Mouse (Mus musculus) cerebellum, postnatal 25 days (tissue): ENCODE data around the gene Cpne7.

ENCODE experiments used
- DNase-seq, 2 experiments: peaks; one replicate each; pipeline ENCODE4 v3.0.0; 2021; ENCODE audit warnings: mixed read lengths in 2 of 2

Gene Cpne7

DNA sequence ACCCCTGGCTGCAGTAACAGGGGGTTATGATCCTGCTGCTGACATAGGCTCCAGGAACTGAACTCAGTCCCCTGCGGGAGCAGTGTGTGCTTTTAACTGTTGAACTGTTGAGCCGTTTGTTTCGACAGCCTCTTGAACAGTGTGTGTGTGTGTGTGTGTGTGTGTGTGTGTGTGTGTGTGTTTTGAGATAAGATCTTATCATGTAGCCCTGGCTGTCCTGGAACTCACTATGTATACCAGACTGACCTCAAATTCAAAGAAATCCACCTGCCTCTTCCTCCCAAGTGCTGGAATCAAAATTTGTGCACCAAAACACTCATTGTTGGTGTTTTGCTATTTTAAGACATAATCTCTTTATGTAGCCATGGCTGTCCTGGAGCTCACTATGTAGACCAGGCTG is 2.5 kb upstream of the Cpne7 start:
- no peak for DNase-seq

DNA sequence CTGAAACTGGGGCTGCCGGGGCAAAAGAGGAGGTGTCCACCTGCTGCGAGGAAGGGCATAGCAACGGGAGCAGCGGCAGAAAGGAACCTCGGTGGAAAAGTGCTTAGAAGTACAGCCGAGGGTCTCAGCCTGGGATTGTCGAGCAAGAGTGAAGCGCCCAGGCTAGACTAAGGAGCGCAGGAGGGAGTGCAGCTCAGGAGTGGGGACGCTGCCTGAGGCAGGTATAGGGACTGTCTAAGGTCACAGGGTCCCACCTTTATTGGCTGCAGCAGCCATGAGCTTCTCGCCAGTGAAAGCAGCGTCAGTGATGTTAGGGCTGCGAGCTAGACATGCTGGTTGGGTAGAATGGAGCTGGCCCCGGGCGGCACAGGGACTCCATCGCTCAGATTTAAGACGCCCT is 570 bp downstream of the Cpne7 start:
- DNase-seq, result no peak

DNA sequence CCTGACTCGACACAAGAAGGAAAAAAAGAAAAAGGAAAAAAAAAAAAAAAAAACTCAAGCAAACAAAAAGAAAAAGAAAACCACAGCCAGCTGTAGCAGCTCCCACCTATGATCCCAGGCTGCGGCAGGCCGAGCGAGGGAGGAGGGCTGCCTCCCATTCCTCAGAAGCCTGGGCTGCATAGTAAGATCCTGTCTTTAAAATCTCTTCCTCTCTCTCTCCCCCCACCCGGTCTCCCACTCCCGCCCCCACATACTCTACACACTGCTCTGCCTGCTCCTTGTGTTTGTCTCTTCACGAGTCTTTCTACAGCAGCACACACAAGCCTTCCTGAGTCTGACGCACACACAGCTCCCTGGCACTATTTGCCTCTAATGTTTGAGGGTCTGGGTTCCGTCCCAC is 4.9 kb downstream of the Cpne7 start:
- no peak for DNase-seq

DNA sequence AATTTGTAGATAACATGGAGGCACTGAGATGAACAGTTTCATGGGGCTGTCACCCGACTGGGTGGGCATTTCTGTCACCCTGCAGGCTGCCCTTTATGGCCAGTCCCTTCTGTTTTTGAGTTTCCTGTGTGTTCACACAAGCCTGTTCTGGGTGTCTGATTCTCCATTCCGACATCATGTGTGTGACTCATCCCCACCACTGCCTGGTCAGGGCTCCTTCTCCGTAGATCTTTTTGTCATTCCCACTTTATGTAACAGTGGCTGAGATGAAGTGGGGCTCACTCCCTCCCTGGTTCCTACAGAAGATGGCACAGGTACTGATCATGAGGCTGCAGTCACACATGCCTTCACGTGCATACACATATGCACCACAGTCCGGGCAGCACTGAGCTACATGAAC is 5.5 kb downstream of the Cpne7 start:
- no peak for DNase-seq

DNA sequence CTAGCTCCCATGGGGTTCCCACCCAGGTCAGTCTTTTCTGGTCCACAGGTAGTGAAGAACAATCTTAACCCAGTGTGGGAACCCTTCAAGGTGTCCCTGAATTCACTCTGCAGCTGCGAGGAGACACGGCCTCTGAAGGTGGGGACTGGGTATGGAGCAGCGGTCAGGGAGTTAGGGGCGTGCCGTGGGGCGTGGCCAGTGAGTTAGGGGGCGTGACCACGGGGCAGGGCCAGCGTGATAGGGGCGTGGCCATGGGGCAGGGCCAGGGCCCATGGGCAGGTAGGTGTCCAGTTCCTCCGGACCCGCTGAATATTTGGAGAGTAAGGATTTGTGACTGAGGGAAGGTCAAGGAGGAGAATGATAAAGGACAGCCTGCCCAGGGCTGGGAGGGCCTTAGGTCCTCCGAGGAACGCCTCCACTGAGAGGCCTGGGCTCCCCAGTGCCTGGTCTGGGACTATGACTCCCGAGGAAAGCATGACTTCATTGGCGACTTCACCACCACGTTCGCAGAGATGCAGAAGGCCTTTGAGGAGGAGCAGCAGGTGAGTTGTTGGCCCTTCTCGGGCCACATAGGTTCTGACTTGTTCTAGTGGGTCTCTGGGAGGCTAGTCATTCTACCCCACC is 9.1 kb downstream of the Cpne7 start:
- peak in 1 of 2 experiments; percentile 47 for DNase-seq

DNA sequence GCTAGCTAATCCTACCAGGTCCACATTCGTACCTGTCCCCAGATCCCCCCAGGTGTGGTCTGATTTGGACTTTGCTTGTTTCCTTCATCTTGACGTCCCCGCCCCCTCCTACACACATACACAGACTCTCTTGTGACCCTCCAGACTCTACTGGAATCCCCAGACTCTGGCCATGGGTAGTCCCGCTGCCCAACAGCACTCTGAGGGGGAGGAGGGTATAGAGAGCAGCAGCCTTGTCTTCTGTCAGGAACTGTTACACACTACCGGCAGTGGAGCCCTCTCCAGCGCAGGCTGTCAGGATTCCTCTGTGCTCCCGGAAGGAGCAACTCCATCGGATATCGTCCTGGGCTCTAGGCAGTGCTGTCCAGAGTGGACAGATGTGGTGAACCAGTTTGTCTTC is 13.9 kb downstream of the Cpne7 start:
- no peak for DNase-seq

DNA sequence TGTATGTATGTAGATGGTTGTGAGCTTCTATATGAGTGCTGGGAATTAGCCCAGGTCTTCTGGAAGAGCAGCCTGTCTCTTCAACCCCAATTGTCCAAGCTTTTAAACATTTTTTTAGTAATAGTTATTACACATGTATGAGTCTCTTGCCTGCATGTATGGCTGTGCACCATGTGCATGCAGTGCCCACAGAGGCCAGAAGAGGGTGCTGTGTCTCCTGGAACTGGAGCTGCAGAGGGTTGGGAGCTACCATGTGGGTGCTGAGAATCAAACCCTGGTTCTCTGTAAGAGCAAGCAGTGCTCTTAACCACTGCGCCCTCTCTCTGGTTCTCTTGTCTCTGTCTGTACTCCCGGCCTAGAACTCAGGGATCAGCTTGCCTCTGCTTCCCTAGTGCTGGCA is 15.8 kb downstream of the Cpne7 start:
- no peak for DNase-seq

DNA sequence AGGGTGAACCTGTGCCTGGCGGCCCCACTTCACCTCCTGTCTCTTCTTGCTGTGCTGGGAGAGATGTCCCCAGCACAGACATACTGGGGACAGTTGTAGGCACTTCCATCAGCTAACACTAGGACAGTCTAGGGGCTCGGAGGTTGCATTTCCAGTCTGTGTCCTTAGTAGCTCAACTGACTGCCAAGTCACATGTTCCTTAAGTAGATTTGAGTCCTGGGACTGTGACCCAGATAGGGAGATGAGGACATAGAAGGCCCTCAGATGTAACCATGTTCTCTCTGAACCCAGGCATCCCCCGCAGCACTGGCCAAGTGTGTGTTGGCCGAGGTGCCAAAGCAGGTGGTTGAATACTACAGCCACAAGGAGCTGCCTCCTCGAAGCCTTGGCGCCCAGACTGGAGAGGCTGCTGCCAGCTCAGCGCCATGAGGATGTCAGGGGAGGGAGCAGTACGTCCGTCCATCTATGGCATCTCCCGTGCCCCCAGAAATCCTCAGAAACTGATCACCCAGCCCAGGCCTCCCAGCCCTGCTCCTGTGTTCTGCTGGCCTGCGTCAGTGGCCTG is 17.1 kb downstream of the Cpne7 start:
- DNase-seq, result peak in 1 of 2 experiments; percentile 41

DNA sequence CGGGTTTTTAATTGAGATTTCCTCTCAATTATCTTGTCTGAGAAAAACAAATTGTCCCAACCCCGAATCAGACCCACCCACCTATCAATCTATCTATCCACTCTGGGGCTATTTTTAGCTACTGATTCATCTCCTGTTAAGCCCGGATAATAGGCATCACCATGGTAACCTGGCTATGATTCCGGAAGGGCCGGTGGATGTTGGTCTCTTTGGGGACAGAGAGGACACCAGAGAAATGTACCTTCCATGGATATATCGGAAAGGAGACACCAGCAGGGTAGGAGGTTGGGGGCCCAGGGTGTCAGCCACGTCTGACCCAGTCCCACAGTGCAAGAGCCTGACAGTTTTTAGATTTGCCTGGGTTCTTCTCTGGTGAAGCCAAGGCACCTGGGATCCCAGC is 18.2 kb downstream of the Cpne7 start:
- DNase-seq, result peak in 1 of 2 experiments; percentile 31

DNA sequence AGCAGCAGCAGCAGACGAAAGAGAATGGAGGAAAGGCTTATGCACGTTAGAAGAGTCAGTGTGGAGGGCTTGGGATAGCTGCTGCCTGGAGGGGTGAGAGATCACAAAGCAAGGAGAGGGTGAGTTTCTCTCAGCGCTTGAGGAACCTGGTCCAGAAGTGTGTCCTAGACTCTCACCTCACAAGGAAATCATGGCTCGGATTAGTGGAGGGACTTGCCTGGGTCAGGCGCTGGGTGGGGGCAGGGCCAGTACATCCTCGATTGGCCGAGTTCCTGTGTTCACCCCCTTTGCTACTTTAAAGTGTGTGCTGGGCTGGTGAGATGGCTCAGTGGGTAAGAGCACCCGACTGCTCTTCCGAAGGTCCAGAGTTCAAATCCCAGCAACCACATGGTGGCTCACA is 18.6 kb downstream of the Cpne7 start:
- no peak for DNase-seq

DNA sequence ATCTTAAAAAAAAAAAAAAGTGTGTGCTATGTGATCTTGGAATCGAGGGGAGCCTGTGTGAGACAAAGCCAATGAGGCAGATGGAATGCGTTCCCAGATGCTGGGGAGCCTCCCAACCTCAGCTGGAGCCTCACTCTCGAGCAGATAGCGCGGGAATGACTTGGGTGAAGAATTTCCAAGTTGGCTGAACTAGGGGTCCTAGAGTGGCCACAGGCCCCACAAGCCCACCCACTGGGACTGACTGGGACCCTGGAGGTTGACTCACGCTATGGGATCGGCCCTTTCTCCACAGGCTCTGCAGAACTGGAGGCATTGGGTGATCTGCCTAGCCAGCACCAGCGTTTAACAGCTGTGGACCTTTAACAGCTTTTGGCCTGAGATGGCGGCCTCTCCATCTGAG is 19.1 kb downstream of the Cpne7 start:
- DNase-seq, result no peak

DNA sequence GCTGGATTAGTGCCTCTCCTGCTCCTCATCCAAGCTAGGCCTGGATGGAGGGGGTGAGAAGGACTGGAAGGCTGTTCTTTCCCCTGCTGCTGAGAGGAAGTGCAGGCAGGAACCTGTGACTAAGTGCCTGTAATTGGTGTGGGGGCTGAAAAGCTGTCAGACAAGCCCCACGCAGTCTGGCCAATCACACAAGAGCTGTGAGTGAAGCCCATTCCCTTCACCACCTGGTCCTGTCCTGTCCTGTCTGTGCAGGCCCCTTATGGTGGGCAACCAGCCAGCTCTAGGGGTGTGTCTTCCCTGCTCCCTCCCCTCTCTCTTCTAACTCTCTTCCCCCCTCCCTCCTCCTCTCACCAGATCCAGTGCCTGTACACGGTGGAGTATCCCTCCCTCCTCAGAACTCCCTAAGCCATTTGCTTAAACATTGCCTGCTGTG is 20.5 kb downstream of the Cpne7 start:
- peak in 1 of 2 experiments; percentile 19 for DNase-seq

DNA sequence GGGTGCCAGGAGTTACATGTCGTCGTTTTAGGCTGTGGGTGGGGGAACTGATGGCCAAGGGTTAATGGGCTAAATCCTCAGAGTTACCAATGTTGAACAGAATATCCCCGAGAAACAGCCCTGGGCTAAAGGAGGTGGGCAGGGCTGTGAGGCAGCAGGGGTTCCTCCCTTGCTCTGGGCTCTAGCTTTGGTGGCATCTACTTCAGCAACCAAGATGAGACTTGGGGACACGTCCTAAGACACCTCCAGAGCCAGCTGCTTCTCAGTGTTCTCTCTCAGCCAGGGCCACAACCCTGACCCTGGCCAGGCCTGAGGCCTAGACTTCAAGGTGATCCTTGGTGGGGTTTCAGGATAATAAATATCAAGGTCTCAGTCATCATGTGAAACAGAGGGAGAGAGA is 21.6 kb downstream of the Cpne7 start:
- no peak for DNase-seq

DNA sequence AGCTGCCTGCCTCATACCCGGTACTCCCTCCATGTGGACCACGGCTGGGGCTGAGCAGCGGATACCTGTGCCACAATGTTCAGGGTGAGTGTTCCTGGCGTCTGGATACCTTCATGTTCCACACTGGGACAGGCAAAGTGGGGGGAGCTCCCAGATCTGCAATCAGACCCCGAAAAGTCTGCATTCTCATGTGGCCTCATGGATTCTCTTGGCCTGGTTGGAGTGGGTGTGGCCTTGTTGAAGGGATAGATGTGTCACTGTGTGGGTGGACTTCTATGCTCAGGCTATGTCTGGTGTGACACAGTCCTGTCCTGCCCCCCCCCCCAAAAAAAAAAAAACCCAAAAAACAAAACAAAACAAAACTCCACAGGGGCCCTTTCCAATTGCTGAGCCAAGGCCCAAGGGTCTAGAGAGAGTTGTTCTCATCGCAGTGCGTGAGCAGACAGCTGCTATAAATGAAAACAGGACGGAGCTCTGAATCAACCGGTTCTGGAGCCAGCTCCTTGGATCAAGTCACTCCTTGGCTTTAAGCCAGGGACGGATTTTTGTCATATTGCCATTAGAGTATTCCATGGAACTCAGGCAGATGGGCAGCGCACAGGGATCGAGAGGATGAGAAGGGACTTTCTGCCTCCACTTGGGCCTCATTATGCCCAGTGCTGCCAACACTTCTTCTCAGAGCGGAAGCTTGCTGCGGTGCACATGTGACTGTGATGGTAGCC is 24.7 kb downstream of the Cpne7 start:
- peak; percentile 75 to 86 for DNase-seq

DNA sequence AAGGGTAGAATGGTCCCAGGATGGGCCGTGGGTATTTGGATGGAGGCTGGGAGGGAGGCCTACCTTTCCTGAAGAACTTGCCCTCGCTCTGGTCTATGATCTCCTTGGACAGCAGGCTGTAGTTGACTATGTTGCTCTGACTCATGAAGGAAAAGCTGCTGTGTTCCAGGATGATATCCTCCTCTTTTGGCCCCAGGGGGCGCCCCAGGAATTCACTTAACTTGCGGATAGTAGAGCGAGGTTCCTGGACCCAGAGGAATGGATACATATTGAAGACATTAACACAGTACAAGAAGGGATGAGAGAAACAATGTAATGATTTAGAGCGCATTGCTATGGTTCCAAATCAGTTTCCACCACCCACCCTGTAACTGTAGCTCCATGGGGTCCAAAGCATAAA is 28.1 kb downstream of the Cpne7 start:
- no peak for DNase-seq

DNA sequence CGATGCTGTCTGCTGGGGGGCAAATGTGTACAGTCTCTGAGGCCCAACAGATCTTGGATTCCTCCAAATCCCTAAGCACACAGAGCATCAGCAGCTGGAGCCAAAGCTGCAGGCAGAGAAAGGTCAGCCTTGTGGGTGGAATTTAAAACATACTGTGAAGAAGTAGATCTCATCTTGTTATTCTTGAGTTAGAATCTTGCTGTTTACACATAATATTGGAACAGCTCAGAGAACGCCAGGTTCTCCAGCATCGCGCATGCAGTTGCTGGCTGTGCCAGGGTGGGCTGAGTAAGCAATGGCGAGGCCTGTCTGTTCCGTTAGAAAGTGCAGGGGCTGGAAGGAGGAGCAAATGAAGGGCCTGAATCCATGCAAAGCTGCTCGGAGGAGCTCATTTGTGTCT is 29.2 kb downstream of the Cpne7 start:
- DNase-seq, result no peak

DNA sequence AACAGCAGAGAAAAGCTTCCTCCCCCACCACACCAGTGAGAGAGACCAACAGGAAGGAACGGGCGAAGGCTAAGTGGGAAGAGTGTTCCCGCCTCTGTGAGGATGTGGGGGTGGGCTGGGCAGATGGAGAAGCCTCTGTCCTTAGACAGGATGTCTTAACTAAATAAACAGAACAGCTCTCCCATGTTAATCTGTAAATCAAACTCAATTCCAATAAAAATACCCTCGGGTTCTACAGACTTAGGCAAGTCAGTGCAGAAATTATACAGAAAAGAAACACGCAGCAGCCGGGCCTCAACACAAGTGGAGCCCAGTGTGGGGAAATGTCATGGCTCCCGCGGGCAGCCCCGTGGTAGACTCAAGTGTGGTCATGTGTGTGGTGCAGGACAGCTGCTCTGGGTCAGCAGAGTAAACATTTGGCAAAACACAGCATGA is 33.6 kb downstream of the Cpne7 start:
- DNase-seq, result no peak

DNA sequence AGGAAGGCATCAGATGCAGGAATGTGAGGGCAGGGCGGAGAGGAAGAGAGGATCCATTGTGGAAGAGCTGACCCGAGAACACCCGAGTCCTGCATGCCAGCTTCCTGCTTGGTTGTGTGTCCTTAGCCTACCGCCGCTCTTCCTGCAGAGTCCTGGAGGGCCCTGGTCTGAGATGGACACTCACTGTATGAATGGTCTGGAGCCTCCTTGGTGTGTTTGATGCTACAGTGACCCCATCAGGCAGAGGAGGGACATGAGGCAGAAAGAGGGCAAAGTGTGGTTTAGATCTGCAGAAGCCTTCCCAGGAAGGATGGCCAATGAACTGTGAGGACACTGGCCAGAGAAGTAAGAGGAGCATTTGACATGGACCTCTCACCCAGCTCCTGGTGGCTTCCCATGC is 38.0 kb downstream of the Cpne7 start:
- peak; percentile 43 to 53 for DNase-seq

DNA sequence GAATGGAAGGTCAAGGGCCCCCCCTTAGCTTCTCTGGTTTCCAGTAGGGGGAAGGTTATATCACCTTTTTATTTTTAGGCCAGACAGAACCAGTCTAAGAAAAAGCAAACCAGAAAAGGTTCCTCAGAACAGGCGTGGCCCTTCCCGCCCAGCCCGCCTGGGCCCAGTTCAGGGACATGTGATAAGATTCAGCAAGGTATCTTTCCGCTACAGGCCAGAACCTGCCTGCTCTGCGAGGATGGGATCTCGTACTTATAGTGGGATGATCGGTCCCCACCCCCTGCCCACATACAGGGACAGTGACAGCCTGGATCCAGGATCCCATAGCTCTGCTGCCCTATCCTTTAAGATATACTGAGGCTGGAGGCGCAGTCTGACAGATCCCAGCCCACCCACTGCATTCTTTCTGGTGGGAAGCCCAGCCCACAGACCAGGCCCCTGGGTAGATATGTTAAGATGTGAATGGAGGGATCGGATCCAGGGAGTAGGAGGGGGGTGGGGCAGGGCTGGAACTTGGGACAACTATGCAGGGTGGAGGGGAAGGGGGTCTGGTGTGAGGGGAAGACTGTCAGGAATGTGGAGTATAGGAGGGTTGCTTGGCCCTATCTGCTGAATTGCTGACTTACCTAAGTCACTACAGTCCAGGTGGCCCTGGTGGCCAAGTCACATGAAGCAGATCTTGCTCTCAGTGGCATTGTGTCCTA is 39.0 kb downstream of the Cpne7 start:
- no peak for DNase-seq

DNA sequence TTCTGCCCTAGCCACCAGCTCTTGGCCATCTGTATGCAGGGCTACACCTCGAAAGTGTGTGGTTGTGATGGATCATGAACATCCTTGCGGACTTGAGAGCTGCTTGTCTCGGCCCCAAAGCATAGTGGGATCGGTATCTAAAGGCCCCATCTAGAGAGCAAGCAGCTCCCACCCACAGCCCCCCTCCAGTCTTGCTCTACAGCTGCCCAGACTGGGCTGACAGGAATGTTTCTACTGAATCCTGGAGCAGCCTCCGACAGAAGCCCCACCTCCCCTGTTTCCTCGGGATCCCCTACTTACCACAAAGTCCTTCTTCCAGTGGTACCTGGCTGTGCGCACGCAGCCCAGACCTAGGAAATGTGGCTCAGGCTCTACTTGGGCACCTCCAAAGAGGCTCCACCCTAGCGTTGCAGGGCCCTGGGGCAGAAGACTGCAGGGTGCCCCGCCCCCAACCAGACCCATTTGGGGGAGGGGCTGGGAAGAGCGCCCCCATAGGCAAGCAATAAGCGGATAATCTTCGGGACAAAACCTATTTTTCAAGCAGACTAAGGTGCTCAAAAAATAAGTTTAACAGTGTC is 40.8 kb downstream of the Cpne7 start, which contains the start of gene Sult5a1:
TSS of gene Sult5a1 (minus strand) at position 428 of the 578 bp plus-strand sequence.
- DNase-seq, result no peak

DNA sequence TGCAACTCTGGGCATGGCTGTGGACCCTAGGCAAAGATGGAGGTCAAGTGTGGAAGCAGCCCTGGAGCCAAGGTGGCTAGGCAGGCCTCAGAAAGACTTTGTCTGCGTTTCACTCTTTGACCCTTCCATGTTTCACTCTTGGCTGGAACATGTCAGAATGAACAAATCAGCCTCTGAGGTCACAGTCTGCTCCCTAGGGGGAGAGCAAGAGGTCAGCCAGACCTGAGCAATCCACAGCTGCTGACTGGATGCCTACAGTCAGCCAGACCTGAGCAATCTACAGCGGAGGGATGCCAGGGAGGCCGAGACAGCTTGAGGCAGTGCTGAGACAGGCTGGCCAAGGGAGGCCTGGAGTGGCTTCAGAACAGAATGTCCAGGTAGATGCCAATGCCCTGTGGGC is 64.2 kb downstream of the Cpne7 start:
- no peak for DNase-seq
